Mouse (Mus musculus): ENCODE data around the gene Rasl12. TPM values are rescaled to one million over a fixed set of nuclear protein-coding genes. Genes with fewer than 3 reads are reported as not detected.

The Rasl12 gene
- 73.2 and 84.4 TPM in 2 replicates for polyA plus RNA-seq (2015; fragmentation: Nextera tagmentation; extraction: Ambion mirVana)

DNA sequence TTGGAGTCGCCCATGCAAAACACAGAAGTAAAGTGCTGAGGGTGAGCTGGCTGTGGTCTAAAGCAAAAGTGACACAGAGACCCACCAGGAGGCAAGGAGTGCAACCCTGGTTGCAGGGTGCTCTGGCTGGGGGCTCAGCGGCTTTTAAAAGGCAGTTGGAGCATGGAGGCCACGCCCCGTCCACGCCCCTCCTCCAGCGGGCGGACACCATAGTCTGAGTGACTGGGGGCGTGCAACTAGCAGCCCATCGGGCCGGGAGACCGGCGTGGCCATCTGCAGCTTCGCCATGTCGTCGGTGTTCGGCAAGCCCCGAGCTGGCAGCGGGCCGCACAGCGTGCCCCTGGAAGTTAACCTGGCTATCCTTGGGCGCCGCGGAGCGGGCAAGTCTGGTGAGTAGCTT lies at the start of gene Rasl12:
Gene Rasl12 (plus strand): TSS at position 228 of the 400 bp plus-strand sequence.
- WGBS = 4% methylated on average over 24 of the region's 24 CpGs
- DNase-seq (ENCODE audit: low spot score) = peak; percentile 88
- no peak for TF ChIP-seq CTCF (IDR thresholded peaks at IDR 0.05)
- no peak for TF ChIP-seq EP300 (IDR thresholded peaks at IDR 0.05)

DNA sequence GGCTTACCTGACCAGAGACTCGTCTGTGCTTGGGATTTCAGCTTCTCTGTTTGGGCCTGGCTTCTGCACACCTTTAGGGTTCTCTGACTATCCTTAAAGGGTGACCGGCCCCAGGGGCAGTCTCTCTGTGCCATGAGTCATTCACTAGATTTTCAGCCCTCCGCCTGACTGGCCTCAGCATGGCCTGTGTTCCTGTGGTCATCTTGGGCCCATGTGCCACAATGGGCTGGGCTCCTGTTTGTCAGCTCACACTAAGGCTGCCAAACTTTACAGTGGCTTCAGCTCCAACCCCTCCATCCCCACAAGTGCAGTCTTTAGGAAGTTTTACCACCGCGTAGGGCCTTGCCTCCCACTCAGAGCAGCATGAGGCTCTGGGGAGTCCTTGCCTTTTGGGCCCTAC lies 45.1 kb upstream of the Rasl12 start:
- 89% methylated on average over 5 of the region's 5 CpGs for WGBS
- no peak overlapping the region for H3K27ac ChIP-seq (ENCODE audit: low read length)
- no peak for TF ChIP-seq EP300 (IDR thresholded peaks at IDR 0.05)
- no peak for TF ChIP-seq CTCF (IDR thresholded peaks at IDR 0.05)
- no peak overlapping the region for H3K4me3 ChIP-seq (ENCODE audit: low read depth, low read length)
- DNase-seq (ENCODE audit: low spot score) (no peak), ATAC-seq (no peak)
- H3K27me3 ChIP-seq (replicated peaks; ENCODE audit: insufficient read depth, low read length) = no peaks in the 10 kb centered on the region
- H3K9ac ChIP-seq (replicated peaks; ENCODE audit: low read depth) = no peak overlapping the region
- H3K4me2 ChIP-seq (replicated peaks; ENCODE audit: low read depth, low read length) = no peak overlapping the region
- no peaks in the 10 kb centered on the region for H3K9me3 ChIP-seq (ENCODE audit: low read length)
- H3K4me1 ChIP-seq (ENCODE audit: insufficient read depth, low read depth, low read length) = no peaks in the 10 kb centered on the region
- peaks cover 19% of the 10 kb centered on the region for H3K36me3 ChIP-seq (ENCODE audit: insufficient read depth, low read length)

More for the DNA sequence above, at the start of gene Rasl12:
- ATAC-seq = peak; percentile 66
- Histone ChIP-seq H3K4me1 (ENCODE audit: insufficient read depth, low read depth, low read length) (peaks cover 11% of the 10 kb centered on the region), H3K36me3 (ENCODE audit: insufficient read depth, low read length) (no peaks in the 10 kb centered on the region), H3K9ac (replicated peaks; ENCODE audit: low read depth) (peak within 1 kb of the TSS; percentile 55), H3K4me3 (ENCODE audit: low read depth, low read length) (peak within 1 kb of the TSS; percentile 64), H3K27ac (ENCODE audit: low read length) (peak within 1 kb of the TSS; percentile 85), H3K4me2 (replicated peaks; ENCODE audit: low read depth, low read length) (peak within 1 kb of the TSS; percentile 73), H3K9me3 (ENCODE audit: low read length) (no peaks in the 10 kb centered on the region), H3K27me3 (replicated peaks; ENCODE audit: insufficient read depth, low read length) (no peaks in the 10 kb centered on the region)

DNA sequence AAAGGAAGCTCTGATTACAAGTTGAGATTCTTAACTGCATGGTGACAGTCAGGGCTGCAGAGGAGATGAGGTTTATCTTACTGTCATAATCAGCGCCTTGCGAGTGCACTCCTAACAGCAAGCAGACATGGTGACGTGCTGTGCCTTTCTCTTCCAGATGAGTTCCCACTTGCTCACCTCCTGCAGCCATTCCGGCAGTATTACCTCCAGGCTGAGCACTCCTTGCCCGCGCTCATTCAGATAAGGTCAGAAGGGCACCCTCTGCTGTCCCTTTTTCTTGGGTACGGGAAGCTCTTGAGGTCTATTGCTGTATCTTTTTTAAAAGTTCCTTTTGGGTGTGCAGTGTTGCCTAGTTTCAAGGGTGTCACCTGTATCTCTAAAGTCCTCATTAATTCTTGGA lies 41.7 kb upstream of the Rasl12 start:
- DNase-seq (ENCODE audit: low spot score) = no peak
- Histone ChIP-seq H3K4me2 (replicated peaks; ENCODE audit: low read depth, low read length) (no peak overlapping the region), H3K27me3 (replicated peaks; ENCODE audit: insufficient read depth, low read length) (no peaks in the 10 kb centered on the region), H3K9ac (replicated peaks; ENCODE audit: low read depth) (no peak overlapping the region), H3K36me3 (ENCODE audit: insufficient read depth, low read length) (peaks cover 47% of the 10 kb centered on the region), H3K4me1 (ENCODE audit: insufficient read depth, low read depth, low read length) (no peaks in the 10 kb centered on the region), H3K9me3 (ENCODE audit: low read length) (no peaks in the 10 kb centered on the region), H3K4me3 (ENCODE audit: low read depth, low read length) (no peak overlapping the region), H3K27ac (ENCODE audit: low read length) (no peak overlapping the region)
- TF ChIP-seq CTCF (IDR thresholded peaks at IDR 0.05) (no peak), EP300 (IDR thresholded peaks at IDR 0.05) (no peak)
- 79% methylated on average over 7 of the region's 7 CpGs for WGBS
- no peak for ATAC-seq

DNA sequence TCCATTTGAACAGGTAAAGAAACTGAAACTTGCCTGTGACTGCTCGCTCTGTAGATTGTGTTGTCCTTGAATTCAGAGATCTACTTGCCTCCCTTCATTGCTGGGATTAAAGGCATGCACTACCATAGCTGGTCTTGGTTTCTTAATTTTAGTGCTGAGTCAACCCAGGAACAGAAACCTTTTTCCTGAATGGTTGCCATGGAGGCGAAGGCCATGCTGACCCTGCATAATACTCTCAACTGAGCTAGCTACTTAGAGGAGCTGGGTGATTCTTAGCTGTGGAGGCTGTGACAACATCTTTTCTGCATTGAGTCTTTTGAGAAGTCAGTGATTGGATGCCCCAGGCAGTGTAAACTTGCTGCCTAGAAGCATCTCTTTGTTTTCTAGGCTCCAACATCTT lies 41.3 kb upstream of the Rasl12 start:
- no peak overlapping the region for H3K4me3 ChIP-seq (ENCODE audit: low read depth, low read length)
- peaks cover 47% of the 10 kb centered on the region for H3K36me3 ChIP-seq (ENCODE audit: insufficient read depth, low read length)
- ATAC-seq = no peak
- H3K9me3 ChIP-seq (ENCODE audit: low read length) = no peaks in the 10 kb centered on the region
- no peaks in the 10 kb centered on the region for H3K4me1 ChIP-seq (ENCODE audit: insufficient read depth, low read depth, low read length)
- no peak overlapping the region for H3K9ac ChIP-seq (replicated peaks; ENCODE audit: low read depth)
- WGBS = 98% methylated on average over 2 of the region's 2 CpGs
- H3K27me3 ChIP-seq (replicated peaks; ENCODE audit: insufficient read depth, low read length) = no peaks in the 10 kb centered on the region
- no peak overlapping the region for H3K27ac ChIP-seq (ENCODE audit: low read length)
- no peak for DNase-seq (ENCODE audit: low spot score)
- TF ChIP-seq CTCF (IDR thresholded peaks at IDR 0.05) (no peak), EP300 (IDR thresholded peaks at IDR 0.05) (no peak)
- no peak overlapping the region for H3K4me2 ChIP-seq (replicated peaks; ENCODE audit: low read depth, low read length)

DNA sequence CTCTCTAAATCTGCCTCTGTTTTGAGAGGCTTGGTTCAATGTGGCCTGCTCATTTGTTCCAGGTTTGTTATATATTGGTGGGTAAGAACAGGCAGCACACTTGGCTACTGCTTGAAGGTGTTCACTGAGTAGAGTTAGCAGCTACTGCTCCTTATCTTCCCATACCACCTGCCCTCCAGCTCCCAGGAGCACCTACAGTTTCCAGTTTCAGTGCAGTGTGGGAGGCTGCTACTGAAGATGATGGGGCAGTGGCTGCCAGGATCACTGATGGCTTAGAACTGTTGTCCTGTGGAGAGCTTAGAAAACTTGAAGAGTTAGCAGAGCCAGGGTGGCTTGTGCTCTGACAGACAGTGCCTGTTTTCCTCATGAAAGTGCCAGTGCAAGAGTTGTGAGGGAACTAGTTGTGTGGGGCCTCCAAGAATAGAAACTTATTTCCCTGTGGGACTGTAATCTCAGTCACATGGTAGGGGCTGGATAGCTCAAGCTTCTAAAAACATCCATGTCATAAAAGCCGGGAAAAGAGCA lies 39.3 kb upstream of the Rasl12 start:
- no peaks in the 10 kb centered on the region for H3K4me1 ChIP-seq (ENCODE audit: insufficient read depth, low read depth, low read length)
- no peaks in the 10 kb centered on the region for H3K9me3 ChIP-seq (ENCODE audit: low read length)
- H3K4me2 ChIP-seq (replicated peaks; ENCODE audit: low read depth, low read length) = no peak overlapping the region
- WGBS = 78% methylated on average over 1 of the region's 1 CpGs
- TF ChIP-seq CTCF (IDR thresholded peaks at IDR 0.05) (no peak), EP300 (IDR thresholded peaks at IDR 0.05) (no peak)
- H3K36me3 ChIP-seq (ENCODE audit: insufficient read depth, low read length) = peaks cover 47% of the 10 kb centered on the region
- no peak overlapping the region for H3K27ac ChIP-seq (ENCODE audit: low read length)
- no peak overlapping the region for H3K9ac ChIP-seq (replicated peaks; ENCODE audit: low read depth)
- H3K4me3 ChIP-seq (ENCODE audit: low read depth, low read length) = no peak overlapping the region
- H3K27me3 ChIP-seq (replicated peaks; ENCODE audit: insufficient read depth, low read length) = no peaks in the 10 kb centered on the region
- no peak for DNase-seq (ENCODE audit: low spot score)
- ATAC-seq = no peak

DNA sequence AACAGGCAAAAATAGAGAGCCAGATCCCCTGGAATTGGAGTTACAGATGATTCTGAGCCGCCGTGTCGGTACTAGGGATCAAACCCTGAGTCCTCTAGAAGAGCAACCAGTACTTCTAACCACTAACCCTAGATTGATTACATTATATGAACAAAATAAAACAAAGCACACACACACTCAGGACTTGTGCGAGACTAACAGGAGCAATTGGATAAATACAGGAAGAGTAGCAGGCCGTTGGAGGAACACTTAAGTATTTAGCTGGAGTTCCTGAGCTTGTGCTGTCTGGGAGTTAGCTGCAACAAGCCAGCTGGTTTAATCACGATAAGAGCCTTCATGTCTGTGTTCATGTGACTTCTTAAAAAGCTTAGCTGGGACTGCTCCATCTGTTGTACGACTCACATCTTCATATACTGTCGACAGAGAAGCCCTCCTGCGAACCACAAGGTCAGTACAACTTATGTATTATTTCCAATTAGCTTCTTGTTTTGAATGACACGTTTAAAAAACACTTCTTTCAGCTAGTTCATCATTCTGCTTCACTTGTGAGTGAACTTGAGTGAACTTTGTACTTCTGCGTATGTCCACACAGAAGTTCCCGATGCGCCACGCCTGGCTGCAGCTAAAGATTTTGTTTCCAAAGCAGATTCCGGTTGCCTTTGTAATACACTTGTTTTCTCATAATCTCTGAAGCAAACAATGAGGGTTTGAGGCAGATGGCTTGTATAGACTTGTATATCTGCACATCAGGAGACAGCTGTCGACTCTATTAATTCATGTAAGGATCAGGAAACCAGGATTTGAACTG lies 37.5 kb upstream of the Rasl12 start, which contains the start of gene Ubap1l:
Gene Ubap1l (plus strand): TSS at position 401 of the 808 bp plus-strand sequence.
- ATAC-seq = peak; percentile 80
- no peak for TF ChIP-seq CTCF (IDR thresholded peaks at IDR 0.05)
- TF ChIP-seq EP300 (IDR thresholded peaks at IDR 0.05) = no peak
- no peaks in the 10 kb centered on the region for H3K27me3 ChIP-seq (replicated peaks; ENCODE audit: insufficient read depth, low read length)
- H3K9ac ChIP-seq (replicated peaks; ENCODE audit: low read depth) = no peak within 1 kb of the TSS
- no peaks in the 10 kb centered on the region for H3K9me3 ChIP-seq (ENCODE audit: low read length)
- H3K27ac ChIP-seq (ENCODE audit: low read length) = no peak within 1 kb of the TSS
- 71% methylated on average over 16 of the region's 16 CpGs for WGBS
- H3K4me2 ChIP-seq (replicated peaks; ENCODE audit: low read depth, low read length) = no peak within 1 kb of the TSS
- peak; percentile 73 for DNase-seq (ENCODE audit: low spot score)
- H3K4me3 ChIP-seq (ENCODE audit: low read depth, low read length) = no peak within 1 kb of the TSS
- H3K4me1 ChIP-seq (ENCODE audit: insufficient read depth, low read depth, low read length) = no peaks in the 10 kb centered on the region
- peaks cover 44% of the 10 kb centered on the region for H3K36me3 ChIP-seq (ENCODE audit: insufficient read depth, low read length)
